Mouse (Mus musculus): ENCODE measurements around the gene Nol10. TPM values are rescaled to one million over a fixed set of nuclear protein-coding genes. Genes with fewer than 3 reads are reported as not detected.

The Nol10 gene
- polyA plus RNA-seq, 1 experiment, result 9.6 TPM

DNA sequence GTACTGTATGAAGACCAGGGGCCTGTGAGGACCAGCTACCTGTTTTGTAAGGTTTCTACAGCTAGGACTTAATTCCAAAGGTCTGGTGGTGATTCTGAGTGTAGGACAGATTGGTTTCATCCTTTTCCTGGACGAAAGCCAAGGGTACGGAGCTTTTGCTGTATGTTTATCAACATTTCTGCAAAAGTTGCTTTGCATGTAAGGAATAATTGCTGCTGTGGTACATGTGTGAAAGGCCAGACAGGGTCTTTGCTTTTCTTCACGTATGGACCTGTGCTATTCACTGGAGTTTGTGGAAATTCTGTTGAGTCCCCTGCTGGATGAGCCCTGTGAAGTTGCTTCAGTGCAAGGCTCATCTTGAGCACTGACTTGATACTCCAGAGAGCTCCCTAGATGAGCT, 38.6 kb downstream of the Nol10 start:
- WGBS, result 82% methylated on average over 3 of the region's 3 CpGs
- no peak overlapping the region for H3K27ac ChIP-seq (ENCODE audit: control insufficient read depth, insufficient read depth, low read depth, low read length, poor library complexity)
- no peaks in the 10 kb centered on the region; the same call in 1 of the 2 replicates for H3K4me1 ChIP-seq (ENCODE audit: control insufficient read depth, insufficient read depth, low read length)
- TF ChIP-seq POLR2A (IDR thresholded peaks at IDR 0.05; ENCODE audit: borderline replicate concordance, control insufficient read depth, low read depth, low read length), result no peak
- no peak for TF ChIP-seq CTCF (IDR thresholded peaks at IDR 0.05; ENCODE audit: control insufficient read depth, insufficient read depth, low read length)
- no peak overlapping the region for H3K4me3 ChIP-seq (replicated peaks; ENCODE audit: control insufficient read depth, low read depth, low read length)

DNA sequence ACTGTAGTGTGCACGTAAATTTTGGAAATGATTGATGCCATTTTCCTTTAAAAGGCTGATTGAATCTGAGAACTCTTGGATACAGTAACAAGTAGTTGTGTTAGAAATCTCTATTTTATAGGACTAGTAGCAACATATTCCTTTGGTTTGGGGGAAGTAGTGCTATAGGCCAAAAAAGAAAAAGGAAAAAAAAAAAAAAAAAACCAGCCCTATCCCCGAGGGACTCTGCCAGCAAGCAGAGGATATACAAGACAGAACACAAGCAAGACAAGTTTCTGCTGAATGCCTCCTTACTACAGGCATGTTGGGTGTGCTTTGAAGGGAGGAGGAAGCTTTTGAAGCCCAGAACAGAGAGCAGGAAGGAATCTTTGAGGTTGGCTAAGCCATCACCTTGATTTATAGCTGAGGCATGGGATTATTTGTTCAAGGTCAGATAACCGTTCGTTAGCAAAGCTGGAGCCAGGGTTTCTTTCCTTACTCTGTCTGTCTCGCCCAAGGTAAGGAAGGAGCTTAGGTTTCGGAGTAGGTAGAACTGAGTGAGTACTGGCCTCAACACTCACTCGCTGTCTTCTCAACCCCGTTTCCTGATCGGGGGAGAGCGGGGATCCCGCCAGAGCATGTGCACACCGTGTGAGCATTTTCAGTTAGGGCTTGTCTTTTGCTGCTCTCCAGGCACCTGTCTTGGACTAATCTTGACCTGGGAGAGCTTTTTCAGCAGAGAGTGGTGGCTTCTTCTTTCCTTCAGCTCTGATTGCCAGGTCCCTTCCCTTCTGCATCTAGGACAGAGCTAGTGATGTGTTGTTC, 39.3 kb downstream of the Nol10 start:
- no peaks in the 10 kb centered on the region; the same call in 1 of the 2 replicates for H3K4me1 ChIP-seq (ENCODE audit: control insufficient read depth, insufficient read depth, low read length)
- no peak for TF ChIP-seq CTCF (IDR thresholded peaks at IDR 0.05; ENCODE audit: control insufficient read depth, insufficient read depth, low read length)
- no peak for TF ChIP-seq POLR2A (IDR thresholded peaks at IDR 0.05; ENCODE audit: borderline replicate concordance, control insufficient read depth, low read depth, low read length)
- H3K27ac ChIP-seq (ENCODE audit: control insufficient read depth, insufficient read depth, low read depth, low read length, poor library complexity), result no peak overlapping the region
- WGBS, result 37% methylated on average over 12 of the region's 12 CpGs
- no peak overlapping the region for H3K4me3 ChIP-seq (replicated peaks; ENCODE audit: control insufficient read depth, low read depth, low read length)

DNA sequence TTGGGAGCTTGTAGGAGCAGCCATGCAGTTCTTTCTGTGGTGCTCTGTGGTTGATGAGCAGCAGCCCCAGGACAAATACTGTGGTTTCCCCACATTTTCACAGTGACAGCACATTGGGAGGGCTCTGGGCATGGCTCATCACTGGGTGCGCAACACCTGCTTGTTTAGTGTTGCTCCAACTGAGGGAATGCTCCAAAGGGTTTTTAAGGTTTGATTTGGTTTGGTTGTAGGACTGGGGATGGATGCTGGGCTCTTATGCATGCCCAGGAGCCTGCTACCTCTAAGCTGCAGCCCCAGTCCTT, 39.8 kb downstream of the Nol10 start:
- no peak for TF ChIP-seq CTCF (IDR thresholded peaks at IDR 0.05; ENCODE audit: control insufficient read depth, insufficient read depth, low read length)
- no peak for TF ChIP-seq POLR2A (IDR thresholded peaks at IDR 0.05; ENCODE audit: borderline replicate concordance, control insufficient read depth, low read depth, low read length)

DNA sequence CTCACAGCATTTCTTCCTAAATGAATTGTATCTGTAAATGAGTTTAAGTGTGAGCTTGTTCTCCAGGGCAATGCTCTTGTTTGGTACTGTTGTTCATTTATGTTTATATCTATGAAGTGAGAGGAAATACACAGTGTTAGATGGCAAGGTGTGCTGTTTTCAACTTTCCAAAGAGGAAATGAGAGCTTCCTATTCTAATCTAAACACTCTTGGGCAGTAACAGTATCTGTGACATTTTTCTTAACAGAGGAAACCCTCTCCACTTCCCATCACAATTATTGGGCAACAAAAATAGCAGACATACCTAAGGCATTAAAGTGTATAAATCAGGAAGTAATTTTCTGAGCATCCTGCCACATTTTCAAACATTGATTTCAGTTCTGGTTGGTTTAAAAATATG, 41.8 kb downstream of the Nol10 start:
- Histone ChIP-seq H3K4me3 (replicated peaks; ENCODE audit: control insufficient read depth, low read depth, low read length) (no peak overlapping the region), H3K4me1 (ENCODE audit: control insufficient read depth, insufficient read depth, low read length) (no peaks in the 10 kb centered on the region; the same call in 1 of the 2 replicates), H3K27ac (ENCODE audit: control insufficient read depth, insufficient read depth, low read depth, low read length, poor library complexity) (no peak overlapping the region)
- TF ChIP-seq CTCF (IDR thresholded peaks at IDR 0.05; ENCODE audit: control insufficient read depth, insufficient read depth, low read length) (no peak), POLR2A (IDR thresholded peaks at IDR 0.05; ENCODE audit: borderline replicate concordance, control insufficient read depth, low read depth, low read length) (no peak)

More for the DNA sequence above, 39.8 kb downstream of the Nol10 start:
- Histone ChIP-seq H3K4me3 (replicated peaks; ENCODE audit: control insufficient read depth, low read depth, low read length) (no peak overlapping the region), H3K4me1 (ENCODE audit: control insufficient read depth, insufficient read depth, low read length) (no peaks in the 10 kb centered on the region; the same call in 1 of the 2 replicates), H3K27ac (ENCODE audit: control insufficient read depth, insufficient read depth, low read depth, low read length, poor library complexity) (no peak overlapping the region)
- WGBS, result 85% methylated on average over 1 of the region's 1 CpGs

- no peaks in the 10 kb centered on the region; the same call in 1 of the 2 replicates for H3K4me1 ChIP-seq (ENCODE audit: control insufficient read depth, insufficient read depth, low read length)
- no peak overlapping the region for H3K27ac ChIP-seq (ENCODE audit: control insufficient read depth, insufficient read depth, low read depth, low read length, poor library complexity)
- H3K4me3 ChIP-seq (replicated peaks; ENCODE audit: control insufficient read depth, low read depth, low read length), result no peak overlapping the region
- 52% methylated on average over 4 of the region's 4 CpGs for WGBS
- TF ChIP-seq CTCF (IDR thresholded peaks at IDR 0.05; ENCODE audit: control insufficient read depth, insufficient read depth, low read length), result no peak
- TF ChIP-seq POLR2A (IDR thresholded peaks at IDR 0.05; ENCODE audit: borderline replicate concordance, control insufficient read depth, low read depth, low read length), result no peak
These were observed 42.3 kb downstream of the Nol10 start for GRCm38 (mm10) chr12:17390510-17390909.

DNA sequence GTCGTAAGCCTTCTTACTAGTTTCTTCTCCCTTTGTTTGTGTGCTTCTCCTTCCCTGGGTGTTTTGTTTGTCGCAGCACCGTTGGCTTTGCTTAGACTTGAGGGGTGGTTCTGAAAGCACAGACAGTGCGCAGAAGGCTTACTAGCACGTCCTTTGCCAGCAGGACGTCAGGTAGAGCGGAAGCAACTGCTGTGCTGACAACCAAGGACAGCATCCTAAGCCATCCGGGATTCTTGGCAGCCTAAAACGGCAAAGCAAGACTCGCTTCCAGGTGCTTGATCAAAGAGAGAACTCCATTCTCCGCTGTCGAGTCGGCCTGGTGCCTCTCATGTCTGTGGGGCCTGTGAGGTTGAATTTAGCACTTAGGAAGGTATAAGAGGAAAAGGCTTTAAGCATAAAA, 44.9 kb downstream of the Nol10 start:
- no peak overlapping the region for H3K4me3 ChIP-seq (replicated peaks; ENCODE audit: control insufficient read depth, low read depth, low read length)
- no peaks in the 10 kb centered on the region; the same call in 1 of the 2 replicates for H3K4me1 ChIP-seq (ENCODE audit: control insufficient read depth, insufficient read depth, low read length)
- WGBS, result 94% methylated on average over 13 of the region's 13 CpGs
- no peak overlapping the region for H3K27ac ChIP-seq (ENCODE audit: control insufficient read depth, insufficient read depth, low read depth, low read length, poor library complexity)
- no peak for TF ChIP-seq POLR2A (IDR thresholded peaks at IDR 0.05; ENCODE audit: borderline replicate concordance, control insufficient read depth, low read depth, low read length)
- TF ChIP-seq CTCF (IDR thresholded peaks at IDR 0.05; ENCODE audit: control insufficient read depth, insufficient read depth, low read length), result no peak

GRCm38 (mm10) chr12:17397150-17397549, 48.9 kb downstream of the Nol10 start:
- Histone ChIP-seq H3K4me3 (replicated peaks; ENCODE audit: control insufficient read depth, low read depth, low read length) (no peak overlapping the region), H3K27ac (ENCODE audit: control insufficient read depth, insufficient read depth, low read depth, low read length, poor library complexity) (no peak overlapping the region), H3K4me1 (ENCODE audit: control insufficient read depth, insufficient read depth, low read length) (no peaks in the 10 kb centered on the region)
- 84% methylated on average over 2 of the region's 2 CpGs for WGBS
- TF ChIP-seq POLR2A (IDR thresholded peaks at IDR 0.05; ENCODE audit: borderline replicate concordance, control insufficient read depth, low read depth, low read length) (no peak), CTCF (IDR thresholded peaks at IDR 0.05; ENCODE audit: control insufficient read depth, insufficient read depth, low read length) (no peak)

DNA sequence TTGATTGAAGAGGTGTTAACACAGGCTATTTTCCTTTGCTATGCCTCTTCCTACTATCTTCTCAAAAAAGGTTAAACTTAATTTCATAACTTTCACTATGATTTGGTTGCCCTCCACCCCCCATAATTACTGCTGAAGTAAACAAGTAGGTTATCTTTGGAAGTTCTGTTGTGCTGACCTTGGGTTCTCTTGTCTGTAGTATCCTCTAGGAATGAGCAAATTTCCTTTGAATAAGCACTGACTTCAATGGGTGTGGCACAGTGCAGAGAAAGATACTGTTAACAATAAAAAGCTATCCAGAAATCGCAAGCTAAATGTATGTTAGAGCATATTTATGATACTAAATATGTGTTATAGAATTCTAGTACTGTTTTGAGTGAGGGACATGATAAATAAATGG, 53.2 kb downstream of the Nol10 start:
- no peak for TF ChIP-seq CTCF (IDR thresholded peaks at IDR 0.05; ENCODE audit: control insufficient read depth, insufficient read depth, low read length)
- no peak for TF ChIP-seq POLR2A (IDR thresholded peaks at IDR 0.05; ENCODE audit: borderline replicate concordance, control insufficient read depth, low read depth, low read length)
- Histone ChIP-seq H3K27ac (ENCODE audit: control insufficient read depth, insufficient read depth, low read depth, low read length, poor library complexity) (no peak overlapping the region), H3K4me1 (ENCODE audit: control insufficient read depth, insufficient read depth, low read length) (no peaks in the 10 kb centered on the region), H3K4me3 (replicated peaks; ENCODE audit: control insufficient read depth, low read depth, low read length) (no peak overlapping the region)
- 87% methylated on average over 1 of the region's 1 CpGs for WGBS
